Mouse (Mus musculus): ENCODE measurements around the gene Ubtf.
"Not testable (repeated sequence)": the region's sequence is repeated elsewhere in the genome, so short reads cannot be mapped to it uniquely, and the experiment has no call there.

Gene Ubtf

GRCm38 (mm10) chr11:102319410-102319792 lies at the start of gene Ubtf:
Gene Ubtf (minus strand): TSS chr11:102319742.
- peak; percentile 91 for DNase-seq

DNA sequence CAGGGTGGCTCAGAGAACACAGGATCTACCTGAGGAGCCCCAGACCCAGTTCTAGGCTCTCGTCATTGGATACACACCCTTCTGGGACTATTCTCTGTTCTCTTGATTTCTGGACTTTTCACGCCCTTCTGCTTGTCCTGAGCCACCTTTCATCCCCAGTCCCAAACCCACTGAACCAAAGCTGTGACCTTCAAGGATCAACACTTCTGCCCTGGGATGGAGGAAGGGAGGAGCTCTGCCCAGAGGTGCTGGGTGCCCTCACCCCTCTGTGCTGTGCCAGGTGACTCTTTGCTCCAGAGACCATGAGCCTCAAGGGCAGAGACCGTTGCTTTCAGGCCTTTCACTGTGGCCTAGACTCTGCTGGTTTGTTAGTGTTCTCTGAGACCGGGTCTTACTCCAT lies 49.7 kb upstream of the Ubtf start:
- DNase-seq = no peak

- DNase-seq = no peak
These were observed 48.8 kb upstream of the Ubtf start for GRCm38 (mm10) chr11:102368347-102368746.

DNA sequence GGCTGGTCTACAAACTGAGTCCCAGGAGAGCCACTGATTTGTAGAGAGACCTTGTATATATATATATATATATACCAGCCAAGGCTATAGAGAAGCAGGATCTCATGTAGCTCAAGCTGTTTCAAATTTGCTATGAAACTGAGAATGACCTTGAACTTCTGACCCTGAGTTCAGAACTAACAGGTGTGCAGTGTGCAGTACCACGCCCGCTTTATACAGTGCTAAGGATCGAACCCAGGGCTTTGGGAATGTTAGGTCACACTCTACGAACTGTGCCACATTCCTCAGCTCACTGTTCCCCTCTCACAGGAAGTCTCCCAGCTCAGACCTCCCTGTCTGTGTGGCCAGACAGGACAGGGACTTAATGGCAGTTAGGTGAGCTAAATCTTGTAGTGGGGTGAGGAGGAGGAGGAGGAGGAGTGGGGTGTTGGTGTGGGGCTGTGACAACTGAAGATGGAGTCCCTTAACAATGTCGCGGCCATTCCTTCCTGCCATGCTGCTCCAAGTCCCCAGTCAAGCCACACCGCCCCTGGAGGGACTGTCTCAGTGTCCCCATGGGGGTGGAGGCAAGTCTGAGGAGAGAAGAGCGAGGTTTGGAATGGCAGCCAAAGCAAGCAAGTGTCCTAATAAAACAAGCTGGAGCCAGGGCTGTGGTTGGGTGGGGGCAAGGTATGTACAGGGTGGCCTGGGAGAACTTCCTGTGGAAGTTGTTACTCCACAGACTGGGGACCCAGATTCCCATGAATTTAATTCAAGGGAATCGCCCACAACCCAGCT lies 48.1 kb upstream of the Ubtf start:
- no peak for DNase-seq

DNA sequence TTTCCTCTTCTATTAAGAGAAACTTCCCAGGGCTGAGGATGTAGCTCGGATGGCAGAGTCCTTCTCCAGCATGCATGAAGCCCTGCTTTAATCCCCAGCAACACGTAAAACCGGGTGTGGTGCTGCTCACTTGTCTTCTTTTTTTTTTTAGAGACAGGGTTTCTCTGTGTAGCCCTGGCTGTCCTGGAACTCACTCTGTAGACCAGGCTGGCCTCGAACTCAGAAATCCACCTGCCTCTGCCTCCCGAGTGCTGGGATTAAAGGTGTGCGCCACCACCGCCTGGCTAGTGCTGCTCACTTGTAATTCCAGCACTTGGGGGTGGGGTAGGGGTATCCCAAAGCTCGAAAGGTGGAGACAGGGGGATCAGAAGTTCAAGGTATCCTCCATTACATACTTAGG lies 46.6 kb upstream of the Ubtf start, which contains the start of gene Slc4a1:
TSS of gene Slc4a1 (minus strand) at position 101 of the 400 bp plus-strand sequence.
- DNase-seq = not testable (repeated sequence)

- no peak for DNase-seq
These were observed 46.2 kb upstream of the Ubtf start for GRCm38 (mm10) chr11:102365699-102366098.

DNA sequence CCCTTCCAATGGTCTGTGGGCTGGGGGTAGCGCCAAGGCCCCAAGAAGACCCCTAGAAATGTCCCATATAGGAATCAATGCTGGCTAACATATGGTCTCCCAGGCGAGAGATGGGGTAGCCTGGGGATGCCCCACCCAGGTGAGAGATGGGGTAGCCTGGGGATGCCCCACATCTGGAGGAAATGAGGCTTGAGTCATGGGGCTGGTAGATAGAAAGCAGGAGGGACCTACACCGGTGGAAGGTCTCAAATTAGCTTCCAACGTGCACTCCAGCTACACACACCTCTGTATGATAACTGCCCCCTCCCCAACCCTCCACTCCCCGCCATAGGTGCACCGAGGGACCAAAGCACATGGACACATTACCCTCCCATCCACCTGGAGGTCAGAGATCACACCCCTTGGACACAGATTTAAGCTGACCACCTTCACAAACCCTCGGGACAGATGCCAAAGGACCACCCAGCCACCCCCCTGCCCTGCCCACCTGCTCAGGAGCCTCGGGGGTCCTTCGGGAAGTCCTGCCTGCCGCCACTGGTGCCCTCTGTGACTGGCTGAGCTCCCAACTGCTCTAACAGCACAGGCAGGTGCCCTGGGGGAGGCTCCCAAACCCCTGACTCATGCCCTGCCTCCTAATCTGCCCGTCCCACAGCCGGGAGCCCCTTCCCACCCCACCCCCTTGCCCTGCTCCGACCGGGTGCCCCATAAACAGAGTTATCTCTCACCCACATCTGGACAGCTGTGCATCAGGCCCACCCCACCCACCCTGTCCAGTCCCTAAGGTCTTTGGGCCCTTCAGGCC lies 45.2 kb upstream of the Ubtf start:
- DNase-seq = no peak

DNA sequence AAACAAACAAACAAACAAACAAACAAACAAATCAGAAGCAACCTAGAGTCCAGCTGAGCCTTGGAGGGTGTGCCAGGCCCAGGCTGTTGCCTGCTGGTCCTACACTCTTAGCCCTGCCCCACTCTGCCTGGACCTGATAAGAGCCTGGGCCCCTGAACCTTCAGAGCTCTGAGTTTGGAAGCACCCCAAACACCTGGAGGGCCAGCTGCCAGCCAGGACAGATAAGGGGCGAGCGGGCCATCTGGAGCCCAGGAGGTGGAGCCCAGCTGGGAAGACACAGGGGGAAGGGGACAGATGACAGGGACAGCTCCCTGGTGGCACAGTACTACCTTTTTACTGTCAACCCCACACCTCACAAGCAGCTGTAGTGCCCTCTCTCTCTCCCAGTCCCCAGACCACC lies 44.1 kb upstream of the Ubtf start:
- no peak for DNase-seq

- no peak for DNase-seq
These were observed 42.4 kb upstream of the Ubtf start for GRCm38 (mm10) chr11:102361776-102362495.

GRCm38 (mm10) chr11:102358365-102358764 lies 38.8 kb upstream of the Ubtf start:
- DNase-seq = no peak

- DNase-seq = no peak
These were observed 37.3 kb upstream of the Ubtf start for GRCm38 (mm10) chr11:102356636-102357350.

DNA sequence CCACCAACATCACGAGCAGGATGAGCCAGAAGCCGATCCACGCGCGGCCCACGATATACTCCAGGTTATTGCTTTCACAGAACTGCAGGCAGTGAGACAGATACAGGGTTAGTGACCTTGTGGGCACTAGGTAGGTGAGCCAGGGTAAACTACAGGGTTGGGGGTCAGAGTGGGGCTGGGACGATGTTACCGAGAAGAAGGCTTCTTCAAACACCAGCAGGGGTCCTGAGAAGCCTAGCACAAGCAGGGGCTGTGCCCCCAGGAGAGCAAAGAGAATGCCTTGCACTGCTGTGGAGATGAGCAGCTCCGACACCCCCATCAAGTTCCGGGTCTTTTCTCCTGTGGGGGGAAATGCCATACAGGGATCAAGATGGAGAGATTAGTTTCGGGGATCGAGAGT lies 36.6 kb upstream of the Ubtf start:
- no peak for DNase-seq

DNA sequence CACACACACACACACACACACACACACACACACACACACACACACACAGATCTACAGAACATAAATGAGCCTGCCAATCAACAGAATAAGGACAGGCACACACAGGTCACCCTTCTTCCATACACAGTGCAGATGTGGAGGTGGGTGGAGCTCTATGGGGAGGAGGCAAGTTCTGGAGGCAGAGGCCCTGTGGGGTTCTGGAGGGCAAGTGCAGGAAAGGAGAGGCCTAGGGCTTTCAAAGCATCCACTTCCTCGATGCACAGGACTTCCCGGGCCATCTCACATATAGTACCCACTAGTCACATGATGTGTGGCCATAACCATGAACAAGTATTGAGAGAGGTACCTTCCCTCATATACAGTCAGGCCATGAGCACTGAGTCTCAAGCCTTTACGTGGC lies 36.0 kb upstream of the Ubtf start:
- no peak for DNase-seq

GRCm38 (mm10) chr11:102353021-102353431 lies 33.5 kb upstream of the Ubtf start:
- peak; percentile 67 for DNase-seq

DNA sequence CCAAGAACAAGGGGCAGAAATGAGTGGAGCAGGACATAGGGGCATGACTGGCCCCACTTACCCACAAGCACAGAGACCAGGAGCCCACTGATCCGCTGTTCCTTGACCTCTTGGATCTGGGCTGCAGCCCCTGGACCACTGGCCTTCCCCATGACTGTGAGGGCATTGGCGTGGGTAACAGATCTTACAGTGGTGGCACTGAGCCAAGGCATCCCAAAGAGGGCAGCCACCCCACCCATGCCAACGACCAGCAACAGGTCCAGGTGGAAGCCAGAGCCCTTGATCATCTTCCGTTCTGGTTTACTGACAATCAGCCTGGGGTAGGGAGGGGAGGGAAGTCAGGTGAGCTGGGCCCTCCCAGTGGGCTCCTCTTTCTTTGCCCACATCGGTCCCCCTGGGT lies 32.8 kb upstream of the Ubtf start:
- DNase-seq = peak; percentile 42

- DNase-seq = no peak
These were observed 31.5 kb upstream of the Ubtf start for GRCm38 (mm10) chr11:102350981-102351523.

- DNase-seq = no peak
These were observed 30.9 kb upstream of the Ubtf start for GRCm38 (mm10) chr11:102350416-102350815.

DNA sequence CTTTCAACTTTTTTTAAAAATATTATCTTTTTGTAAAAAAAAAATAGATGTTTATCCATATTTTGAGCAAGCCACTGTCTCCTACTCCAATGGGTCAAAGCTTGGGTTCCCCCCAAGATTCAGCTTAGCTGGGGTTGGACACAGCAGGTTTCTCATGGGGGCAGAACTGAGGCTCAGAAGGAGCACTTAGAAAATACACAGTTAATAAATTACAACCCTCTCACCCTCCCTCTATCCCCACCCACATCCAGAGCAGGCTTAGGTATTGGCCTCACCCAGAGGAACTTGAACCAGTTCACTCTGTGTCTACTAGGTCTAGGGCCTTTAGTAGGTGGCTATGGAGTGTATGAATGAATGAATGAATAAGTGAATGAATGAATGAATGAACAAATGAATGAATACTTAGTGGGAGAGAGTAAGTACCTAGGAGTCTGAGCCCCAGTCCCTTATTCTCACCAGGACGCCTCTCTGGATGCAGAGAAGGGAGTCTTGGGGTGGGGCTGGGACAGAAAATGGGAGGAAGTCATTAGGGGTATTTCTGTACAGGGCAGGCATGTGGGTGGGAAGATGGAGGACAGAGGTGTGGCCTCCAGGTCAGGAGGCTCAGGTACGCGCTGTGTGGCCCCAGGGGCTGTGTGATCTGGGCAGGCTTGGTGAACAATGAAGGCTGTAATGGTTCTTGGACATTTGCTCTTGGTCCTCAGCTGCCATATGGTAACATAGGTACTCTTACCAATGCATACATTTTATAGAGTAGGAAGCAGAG lies 29.8 kb upstream of the Ubtf start:
- DNase-seq = no peak

DNA sequence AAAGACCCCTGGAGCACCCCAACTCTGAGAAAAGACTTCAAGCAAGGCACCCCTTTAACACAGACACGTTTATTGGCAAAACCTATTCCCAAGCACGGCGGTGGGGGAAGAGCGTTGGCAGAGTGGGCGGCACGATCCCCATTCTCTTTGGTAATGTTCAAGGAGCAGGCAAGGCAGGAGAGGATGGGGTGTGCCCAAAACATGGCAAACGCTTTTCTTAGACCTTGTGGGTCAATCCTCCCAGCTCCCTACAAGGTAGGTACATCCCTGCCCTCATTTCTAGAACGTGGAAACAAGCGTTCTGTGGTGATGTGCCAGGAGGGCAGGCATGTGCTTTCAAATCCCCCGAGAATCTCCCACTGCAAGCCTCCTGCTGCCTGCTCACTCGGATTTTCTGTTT lies 29.2 kb upstream of the Ubtf start:
- no peak for DNase-seq

DNA sequence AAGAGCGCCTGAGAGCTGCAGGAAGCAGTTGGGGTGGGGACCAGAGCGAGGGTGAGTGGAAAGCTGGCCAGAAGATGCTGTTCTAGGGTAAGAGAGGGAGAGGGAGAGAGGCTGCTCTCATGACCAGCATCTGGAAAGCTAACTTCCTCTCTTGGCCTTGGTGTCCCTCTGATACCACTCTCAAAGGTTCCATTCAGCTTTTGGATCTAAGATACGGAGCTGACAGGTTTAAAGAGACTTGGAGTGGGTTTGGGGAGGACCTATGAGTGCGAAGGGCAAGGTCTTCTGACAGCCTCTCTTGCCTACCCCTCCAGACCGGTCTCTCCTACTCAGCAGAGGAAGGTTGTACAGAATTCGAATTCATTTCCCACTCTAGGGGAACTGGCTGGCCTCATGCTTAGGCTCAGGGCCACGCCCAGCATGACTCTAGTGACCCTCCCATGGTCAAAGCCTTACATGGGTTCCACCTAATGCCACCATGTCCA lies 28.6 kb upstream of the Ubtf start:
- DNase-seq = no peak

GRCm38 (mm10) chr11:102347683-102348082 lies 28.1 kb upstream of the Ubtf start:
- no peak for DNase-seq

GRCm38 (mm10) chr11:102346926-102347325 lies 27.4 kb upstream of the Ubtf start:
- DNase-seq = no peak
